Mouse (Mus musculus) heart, postnatal 0 days (tissue): ENCODE results near the gene Crtc3. TPM values are rescaled to one million over a fixed set of nuclear protein-coding genes. Genes with fewer than 3 reads are reported as not detected.

Experiments used
- ATAC-seq: fragments of 200-750 bp; cut with Nextera tagmentation; 2 replicates; pipeline ENCODE4 v1.8.0; 2017; ENCODE audit warnings: low read depth, moderate number of reproducible peaks, moderate library complexity; ENCODE audit not compliant: insufficient read depth
- DNase-seq: peaks from one replicate; pipeline ENCODE4 v3.0.0-alpha.2; 2016; ENCODE audit warnings: low spot score
- H3K27ac ChIP-seq: fragments of 300-500 bp; sonication (generic); 2 replicates; pipeline ENCODE4 v1.5.1; 2014; ENCODE audit warnings: low read depth, mild to moderate bottlenecking
- H3K27me3 ChIP-seq: fragments of 300-500 bp; sonication (generic); 2 replicates; pipeline ENCODE4 v1.6.1; 2014; ENCODE audit warnings: low read length, mixed read lengths; ENCODE audit not compliant: control insufficient read depth, insufficient read depth
- H3K36me3 ChIP-seq: fragments of 300-500 bp; sonication (generic); replicated peaks from 2 replicates; pipeline ENCODE4 v1.6.1; 2014; ENCODE audit warnings: low read length, mixed read lengths; ENCODE audit not compliant: control insufficient read depth, insufficient read depth
- H3K4me1 ChIP-seq: fragments of 300-500 bp; sonication (generic); 2 replicates; pipeline ENCODE4 v1.6.1; 2014; ENCODE audit warnings: antibody characterized with exemption; ENCODE audit not compliant: control insufficient read depth, insufficient read depth
- H3K4me2 ChIP-seq: fragments of 300-500 bp; sonication (generic); 2 replicates; pipeline ENCODE4 v1.6.1; 2014; ENCODE audit warnings: low read depth, mild to moderate bottlenecking, low read length, moderate library complexity
- H3K4me3 ChIP-seq: fragments of 300-500 bp; sonication (generic); 2 replicates; pipeline ENCODE4 v1.5.1; 2014; ENCODE audit warnings: low read depth, low read length
- H3K9ac ChIP-seq: fragments of 300-500 bp; sonication (generic); replicated peaks from 2 replicates; pipeline ENCODE4 v1.6.1; 2014; ENCODE audit warnings: low read depth, low read length, mixed read lengths
- H3K9me3 ChIP-seq: fragments of 300-500 bp; sonication (generic); replicated peaks from 2 replicates; pipeline ENCODE4 v1.6.1; 2016; ENCODE audit warnings: low read length; ENCODE audit not compliant: control insufficient read depth
- CTCF ChIP-seq: IDR thresholded peaks from 2 replicates; pipeline ENCODE4 v1.5.1; 2016; ENCODE audit warnings: antibody characterized with exemption, control low read depth, low read depth
- EP300 ChIP-seq: IDR thresholded peaks from 2 replicates; pipeline ENCODE4 v1.6.1; 2016; ENCODE audit warnings: antibody characterized with exemption, low read depth
- WGBS: fragments of 180-500 bp; shearing (Covaris S2); extraction: QIAGEN DNeasy Blood & Tissue Kit; methylation state at CpG from one replicate; pipeline ENCODE4 v1.1.7; 2014; 5-methylcytosine and 5-hydroxymethylcytosine counted together
- polyA plus RNA-seq: library from polyadenylated mRNA; unstranded; fragments of >200 nt; fragmentation: Nextera tagmentation; extraction: Ambion mirVana; gene quantifications from 2 replicates; pipeline ENCODE4 v1.2.1, GENCODE M21; 2015
- total RNA-seq: library from RNA; depleted of rRNA; stranded (reverse); fragments of >200 nt; gene quantifications from 2 replicates; pipeline ENCODE4 v1.2.3, GENCODE M21; 2014; ENCODE audit warnings: low replicate concordance

Gene Crtc3
- total and polyA plus RNA-seq, 2 experiments from 2014 or later = 11.4 to 24.9 TPM

DNA sequence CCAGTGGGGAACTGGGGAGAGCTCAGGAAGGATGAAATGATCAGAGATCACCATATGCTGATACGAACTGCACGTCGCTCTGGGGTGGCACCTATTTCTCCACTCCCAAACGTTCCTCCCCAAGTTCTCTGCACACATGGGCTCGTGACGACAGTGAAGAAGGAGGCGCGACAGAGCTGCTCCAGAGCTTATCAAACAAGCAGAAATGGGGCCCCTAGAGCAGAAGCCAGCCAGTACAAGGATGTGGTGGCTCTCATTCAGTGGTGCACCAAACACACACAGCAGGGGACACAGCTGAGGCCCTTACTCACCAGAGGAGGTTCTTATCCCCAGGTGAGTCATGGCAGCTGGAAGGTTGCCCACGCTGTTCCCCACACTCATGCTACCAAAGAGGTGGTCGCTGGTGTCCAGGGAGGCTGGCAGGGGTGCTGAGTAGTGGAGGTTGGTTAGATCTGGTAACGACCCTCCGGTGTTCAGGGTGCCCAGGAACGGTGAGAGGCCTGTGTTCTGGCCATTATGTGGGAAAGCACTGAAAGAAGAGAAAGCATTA is 90.2 kb downstream of the Crtc3 start:
- Histone ChIP-seq H3K9me3 (no peaks in the 10 kb centered on the region), H3K4me2 (no peak overlapping the region), H3K27me3 (no peaks in the 10 kb centered on the region), H3K27ac (no peak overlapping the region), H3K4me3 (no peak overlapping the region), H3K9ac (no peak overlapping the region), H3K4me1 (no peaks in the 10 kb centered on the region), H3K36me3 (peaks cover 72% of the 10 kb centered on the region)
- ATAC-seq = no peak
- TF ChIP-seq CTCF = no peak
- no peak for TF ChIP-seq EP300
- 77% methylated on average over 13 of the region's 13 CpGs for WGBS
- DNase-seq = no peak

DNA sequence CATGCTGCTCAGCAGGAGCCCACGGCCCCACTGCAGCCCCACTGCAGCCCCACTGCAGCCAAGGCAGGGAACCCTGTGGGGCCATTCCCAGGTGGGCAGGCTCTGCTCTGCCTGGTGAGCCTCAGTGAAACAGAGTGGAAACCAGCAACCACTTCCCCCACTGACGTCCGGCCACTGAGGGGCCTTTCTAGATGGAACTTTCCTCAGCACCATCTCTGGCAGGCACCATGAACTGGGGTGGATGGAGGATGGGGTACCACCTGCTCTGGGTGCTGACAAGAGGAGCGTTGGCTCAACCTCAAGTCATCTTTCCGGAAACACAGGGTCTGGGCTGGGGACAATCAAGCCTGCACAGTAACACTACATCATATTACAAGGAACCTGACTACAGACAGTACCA is 90.8 kb downstream of the Crtc3 start:
- TF ChIP-seq CTCF (no peak), EP300 (no peak)
- DNase-seq = no peak
- WGBS = 91% methylated on average over 5 of the region's 5 CpGs
- H3K27ac ChIP-seq = no peak overlapping the region
- no peaks in the 10 kb centered on the region for H3K27me3 ChIP-seq
- H3K9ac ChIP-seq = no peak overlapping the region
- no peak for ATAC-seq
- H3K4me2 ChIP-seq = no peak overlapping the region
- no peak overlapping the region for H3K4me3 ChIP-seq
- H3K4me1 ChIP-seq = no peaks in the 10 kb centered on the region
- H3K9me3 ChIP-seq = no peaks in the 10 kb centered on the region
- peaks cover 72% of the 10 kb centered on the region for H3K36me3 ChIP-seq

DNA sequence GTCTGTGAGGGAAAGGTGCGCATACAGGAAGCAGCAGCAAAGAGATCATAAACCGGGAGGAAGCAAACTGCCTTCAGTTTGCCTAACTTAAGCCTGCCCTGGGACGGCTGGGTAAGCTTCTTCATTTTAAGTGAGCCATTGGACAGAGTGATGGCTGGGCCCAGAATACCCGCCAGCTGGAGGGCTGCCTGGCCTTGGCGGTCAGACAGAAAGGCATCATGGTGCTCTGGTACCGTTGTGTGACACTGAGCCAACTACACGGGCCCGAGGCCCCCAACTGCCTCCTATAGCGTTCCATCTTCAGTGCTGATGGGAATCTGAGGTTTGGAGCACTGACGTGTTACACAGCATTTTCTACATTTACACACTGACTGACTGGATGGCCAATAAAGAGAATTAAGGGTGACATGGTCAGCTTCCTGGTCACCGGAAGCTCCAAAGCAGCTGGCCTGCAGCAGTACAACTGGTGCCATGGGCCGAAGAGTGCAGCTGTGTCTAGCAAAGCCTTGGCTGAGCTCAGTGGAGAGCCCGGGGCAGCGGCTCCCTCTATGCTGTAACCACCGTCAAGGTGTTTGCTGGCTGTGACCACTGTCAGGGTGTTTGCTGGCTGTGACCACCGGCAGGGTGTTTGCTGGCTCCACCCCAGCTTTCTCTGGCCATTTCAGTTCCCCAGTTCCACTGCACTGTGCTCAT is 99.5 kb downstream of the Crtc3 start:
- Histone ChIP-seq H3K9me3 (no peaks in the 10 kb centered on the region), H3K9ac (no peak overlapping the region), H3K4me2 (no peak overlapping the region), H3K4me1 (peaks cover 13% of the 10 kb centered on the region), H3K27me3 (no peaks in the 10 kb centered on the region), H3K4me3 (no peak overlapping the region), H3K27ac (no peak overlapping the region), H3K36me3 (peaks cover 58% of the 10 kb centered on the region)
- DNase-seq (no peak), ATAC-seq (no peak)
- TF ChIP-seq EP300 (no peak), CTCF (no peak)
- WGBS = 85% methylated on average over 16 of the region's 16 CpGs

DNA sequence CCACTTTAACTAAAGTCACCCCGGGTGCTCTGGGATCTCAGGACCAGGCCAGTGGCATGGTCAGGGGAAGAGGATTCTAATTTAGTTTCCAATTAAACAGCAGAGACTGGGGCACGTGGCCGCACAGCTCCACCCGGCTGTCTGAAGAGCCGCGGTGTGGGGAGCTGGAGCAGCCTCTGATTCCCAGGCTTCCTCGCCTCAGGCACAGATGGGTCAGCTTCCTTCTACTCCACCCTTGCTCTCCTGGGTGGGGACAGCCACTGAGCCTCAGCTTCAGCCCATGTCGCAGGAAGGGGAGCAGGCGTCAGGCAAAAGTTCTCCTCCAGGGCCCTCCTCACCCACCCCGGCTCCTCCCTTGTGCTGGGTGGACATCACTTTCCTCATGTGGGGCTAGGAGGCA is 101.0 kb downstream of the Crtc3 start:
- Histone ChIP-seq H3K4me2 (peak overlapping the region; percentile 52), H3K36me3 (peaks cover 45% of the 10 kb centered on the region), H3K27ac (peak overlapping the region; percentile 82), H3K4me3 (0 out of 2 replicates have a peak overlapping the region, but pooled peaks have one; percentile 12), H3K9ac (peak overlapping the region; percentile 49), H3K27me3 (no peaks in the 10 kb centered on the region), H3K9me3 (no peaks in the 10 kb centered on the region), H3K4me1 (peaks cover 13% of the 10 kb centered on the region)
- WGBS = 20% methylated on average over 10 of the region's 10 CpGs
- TF ChIP-seq CTCF (no peak), EP300 (no peak)
- ATAC-seq = peak; percentile 63
- DNase-seq = peak; percentile 46

DNA sequence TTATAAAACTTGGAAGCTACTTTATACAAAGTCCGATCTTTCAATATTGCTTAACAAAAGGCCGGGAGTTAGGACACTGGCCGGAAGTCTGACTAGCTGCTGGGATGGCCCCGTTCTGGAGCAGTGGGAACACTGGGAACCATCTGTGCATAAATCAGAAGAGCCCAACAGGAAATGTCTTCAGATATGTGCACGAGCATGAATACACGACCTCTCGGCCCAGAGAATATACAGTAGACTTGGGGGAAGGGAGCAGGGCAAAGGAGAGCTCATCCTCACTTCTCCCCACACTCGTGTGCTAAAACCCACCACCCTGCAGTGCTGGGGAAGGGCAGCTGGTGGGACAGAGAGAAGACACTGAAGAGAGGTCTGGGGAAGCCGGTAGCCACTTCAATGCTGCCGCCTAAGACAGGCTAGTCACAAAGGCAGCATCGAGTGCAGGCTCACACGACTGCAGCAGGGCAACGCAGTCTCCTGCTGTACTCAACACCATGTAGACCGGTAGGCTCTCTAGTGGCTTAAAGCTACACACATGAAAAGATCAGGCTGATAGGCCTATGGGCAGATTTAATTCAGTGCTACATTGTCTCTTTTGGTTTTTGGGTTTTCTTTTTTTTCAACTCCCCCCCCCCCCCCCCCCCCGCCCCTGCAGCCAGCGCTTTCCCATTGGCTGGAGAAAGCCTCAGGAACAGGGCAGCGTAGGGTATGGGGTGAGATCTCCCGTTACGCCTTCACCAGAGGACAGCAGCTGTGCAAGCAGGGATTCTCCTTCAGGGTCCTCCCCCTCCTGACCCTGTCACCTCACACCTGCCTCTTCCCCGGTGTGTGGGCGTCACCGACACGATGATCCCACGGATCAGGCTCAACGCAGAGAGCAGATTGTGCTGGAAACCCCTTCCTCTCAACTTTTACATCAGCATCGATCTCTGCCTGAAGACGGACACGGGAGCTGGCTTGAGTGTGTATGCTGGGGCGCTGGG is 101.7 kb downstream of the Crtc3 start:
- Histone ChIP-seq H3K36me3 (peaks cover 37% of the 10 kb centered on the region), H3K4me2 (peak overlapping the region; percentile 52), H3K9ac (peak overlapping the region; percentile 49), H3K27ac (peak overlapping the region; percentile 82), H3K27me3 (no peaks in the 10 kb centered on the region), H3K9me3 (no peaks in the 10 kb centered on the region), H3K4me1 (peaks cover 13% of the 10 kb centered on the region), H3K4me3 (0 out of 2 replicates have a peak overlapping the region, but pooled peaks have one; percentile 12)
- WGBS = 28% methylated on average over 27 of the region's 29 CpGs
- DNase-seq (peak; percentile 26), ATAC-seq (peak; percentile 12; the same call in 1 of the 2 replicates)
- TF ChIP-seq CTCF (no peak), EP300 (no peak)
